13 mouse cellular contexts compared by ENCODE assay signal in genomic region chr6:84746847-84747395, GRCm38 (mm10).
DNase-seq lines count a peak whose midpoint lies in the region; ATAC-seq and TF ChIP-seq lines count a peak whose summit lies in the region.
"Had no signal": no experiment of that assay in that cellular context is flagged by ENCODE, and none has a peak within 500 bp of the region (broad histone marks: within the 10 kb centered on the region; RNA-seq: fewer than 3 reads in every experiment).

No protein-coding gene starts in this region.

- H3K4me3 ChIP-seq in forebrain, postnatal 0 days (ENCODE audit: low read depth, low read length), result no peak overlapping the region
- H3K4me3 ChIP-seq in forebrain, embryonic 10.5 days, result no peak overlapping the region
- no peak overlapping the region for H3K4me3 ChIP-seq in hindbrain, postnatal 0 days (ENCODE audit: low read length)
- no peak overlapping the region for H3K4me3 ChIP-seq in liver, embryonic 11.5 days (ENCODE audit: low read depth, low read length)
- H3K4me3 ChIP-seq: limb, embryonic 13.5 days; neural tube, embryonic 12.5 days had no signal

- peak; percentile 30 for DNase-seq in forebrain, postnatal 0 days
- no peak for DNase-seq in forebrain, embryonic 10.5 days (ENCODE audit: extremely low spot score, low spot score)
- DNase-seq in Muller cell, postnatal 12 days (ENCODE audit: inconsistent ontology term), result peak; percentile 27
- DNase-seq in embryo, embryonic 10.5 days (ENCODE audit: low spot score), result peak; percentile 45
- peak; percentile 68 for DNase-seq in hindbrain, postnatal 0 days (ENCODE audit: low spot score)
- DNase-seq in liver, embryonic 11.5 days (ENCODE audit: low spot score), result no peak
- DNase-seq in lung, postnatal 4 days, result no peak
- no peak for DNase-seq in adrenal gland, postnatal 14 days
- DNase-seq: kidney, adult 2 months; lung, adult 2 months; thymus, postnatal 14 days had no signal

- no peaks in the 10 kb centered on the region for H3K36me3 ChIP-seq in forebrain, postnatal 0 days (ENCODE audit: insufficient read depth)
- no peaks in the 10 kb centered on the region for H3K36me3 ChIP-seq in forebrain, embryonic 10.5 days (replicated peaks)
- H3K36me3 ChIP-seq in hindbrain, postnatal 0 days (ENCODE audit: insufficient read depth, low read length), result no peaks in the 10 kb centered on the region
- no peaks in the 10 kb centered on the region for H3K36me3 ChIP-seq in liver, embryonic 11.5 days (ENCODE audit: control insufficient read depth, insufficient read depth, low read length)
- H3K36me3 ChIP-seq: limb, embryonic 13.5 days; neural tube, embryonic 12.5 days had no signal

- H3K27me3 ChIP-seq in forebrain, postnatal 0 days (ENCODE audit: insufficient read depth, low read length), result no peaks in the 10 kb centered on the region
- no peaks in the 10 kb centered on the region for H3K27me3 ChIP-seq in forebrain, embryonic 10.5 days (ENCODE audit: poor library complexity, severe bottlenecking)
- no peaks in the 10 kb centered on the region for H3K27me3 ChIP-seq in hindbrain, postnatal 0 days (ENCODE audit: insufficient read depth, low read length)
- H3K27me3 ChIP-seq in liver, embryonic 11.5 days (replicated peaks; ENCODE audit: control insufficient read depth, insufficient read depth, low read length), result no peaks in the 10 kb centered on the region
- H3K27me3 ChIP-seq: limb, embryonic 13.5 days; neural tube, embryonic 12.5 days had no signal

- ATAC-seq in forebrain, postnatal 0 days, result no peak
- peak; percentile 92 for ATAC-seq in hindbrain, postnatal 0 days
- ATAC-seq in liver, embryonic 11.5 days (replicated peaks; ENCODE audit: low FRiP score), result no peak

- no peaks in the 10 kb centered on the region for H3K9me3 ChIP-seq in forebrain, postnatal 0 days (ENCODE audit: low read length)
- H3K9me3 ChIP-seq in forebrain, embryonic 10.5 days, result no peaks in the 10 kb centered on the region
- no peaks in the 10 kb centered on the region for H3K9me3 ChIP-seq in hindbrain, postnatal 0 days (ENCODE audit: low read length)
- no peaks in the 10 kb centered on the region for H3K9me3 ChIP-seq in liver, embryonic 11.5 days (ENCODE audit: control insufficient read depth, low read length)
- H3K9me3 ChIP-seq: limb, embryonic 13.5 days; neural tube, embryonic 12.5 days had no signal

- TF ChIP-seq CTCF in forebrain, postnatal 0 days (IDR thresholded peaks at IDR 0.05; ENCODE audit: low read depth), result no peak
- TF ChIP-seq CTCF in hindbrain, postnatal 0 days (IDR thresholded peaks at IDR 0.05; ENCODE audit: low read depth), result no peak

- 35% methylated on average over 10 of the region's 10 CpGs for WGBS in forebrain, postnatal 0 days
- WGBS in forebrain, embryonic 10.5 days, result 59% methylated on average over 10 of the region's 10 CpGs
- 16% methylated on average over 10 of the region's 10 CpGs for whole genome bisulfite sequencing in hindbrain, postnatal 0 days
- 77% methylated on average over 10 of the region's 10 CpGs for WGBS in liver, embryonic 11.5 days

- no peak overlapping the region for H3K4me2 ChIP-seq in forebrain, postnatal 0 days (ENCODE audit: low read depth)
- H3K4me2 ChIP-seq in hindbrain, postnatal 0 days (ENCODE audit: low read depth, low read length), result no peak overlapping the region
- H3K4me2 ChIP-seq in liver, embryonic 11.5 days, result no peak overlapping the region
- H3K4me2 ChIP-seq: limb, embryonic 13.5 days; neural tube, embryonic 12.5 days had no signal

- no peak overlapping the region for H3K9ac ChIP-seq in forebrain, postnatal 0 days
- no peak overlapping the region for H3K9ac ChIP-seq in hindbrain, postnatal 0 days (replicated peaks; ENCODE audit: low read length)
- H3K9ac ChIP-seq in liver, embryonic 11.5 days (ENCODE audit: low read depth, low read length), result no peak overlapping the region
- H3K9ac ChIP-seq: limb, embryonic 13.5 days; neural tube, embryonic 12.5 days had no signal

- H3K4me1 ChIP-seq in forebrain, postnatal 0 days (ENCODE audit: insufficient read depth), result no peaks in the 10 kb centered on the region; the same call in 1 of the 2 replicates
- H3K4me1 ChIP-seq in forebrain, embryonic 10.5 days, result peaks cover 9% of the 10 kb centered on the region; the same call in 1 of the 2 replicates
- 0 out of 2 replicates have a peak, but pooled peaks cover 7% of the 10 kb centered on the region for H3K4me1 ChIP-seq in hindbrain, postnatal 0 days (ENCODE audit: insufficient read depth, low read length)
- H3K4me1 ChIP-seq in liver, embryonic 11.5 days (replicated peaks; ENCODE audit: control insufficient read depth, insufficient read depth, low read length), result no peaks in the 10 kb centered on the region
- H3K4me1 ChIP-seq: limb, embryonic 13.5 days; neural tube, embryonic 12.5 days had no signal

- no peak overlapping the region for H3K27ac ChIP-seq in forebrain, postnatal 0 days (ENCODE audit: low read depth, low read length)
- no peak overlapping the region for H3K27ac ChIP-seq in forebrain, embryonic 10.5 days
- peak overlapping the region; percentile 59 for H3K27ac ChIP-seq in hindbrain, postnatal 0 days
- H3K27ac ChIP-seq in liver, embryonic 11.5 days (ENCODE audit: low read depth, low read length), result no peak overlapping the region
- H3K27ac ChIP-seq: limb, embryonic 13.5 days; neural tube, embryonic 12.5 days had no signal

Comparison
In these comparisons a context has a peak if more than half of its experiments do, and no peak if none do; other contexts are left out.
1. DNase-seq: peak in forebrain, postnatal 0 days (single experiment), Muller cell, postnatal 12 days (single experiment), embryo, embryonic 10.5 days (single experiment) and hindbrain, postnatal 0 days (single experiment); none in forebrain, embryonic 10.5 days (single experiment), liver, embryonic 11.5 days (single experiment), lung, postnatal 4 days (0 of 2) and adrenal gland, postnatal 14 days (single experiment).